Comparison of ENCODE assay signal across 8 mouse cellular contexts in the genomic region with DNA sequence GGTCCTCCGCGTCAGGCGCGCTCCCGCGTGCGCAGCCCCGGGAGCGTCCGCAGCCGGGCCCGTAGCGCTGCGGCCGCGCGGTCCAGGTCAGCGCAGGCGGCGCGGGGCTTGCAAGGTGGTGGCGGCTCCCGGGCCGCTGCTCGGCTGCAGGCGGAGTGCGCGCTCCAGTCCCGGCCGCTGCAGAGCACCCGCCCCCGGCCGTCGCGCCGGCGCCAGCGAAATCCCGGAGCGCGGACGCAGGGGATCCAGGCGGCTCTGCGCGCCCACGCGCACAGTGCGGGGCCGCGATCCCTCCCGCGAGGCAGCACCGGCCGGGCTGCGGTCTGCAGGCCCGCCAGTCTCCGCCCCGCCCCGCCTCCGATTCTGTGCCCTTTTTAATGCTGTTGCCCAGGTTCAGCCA. TPM values are rescaled to one million over a fixed set of nuclear protein-coding genes. Genes with fewer than 3 reads are reported as not detected.
DNase-seq lines count a peak whose midpoint lies in the region; ATAC-seq lines count a peak whose summit lies in the region.

A gene (minus strand): TSS at position 146 of the 400 bp plus-strand sequence.

- DNase-seq in adrenal gland, adult 2 months, result peak; percentile 97
- DNase-seq in embryo, embryonic 10 days (ENCODE audit: low spot score), result peak; percentile 89
- peak; percentile 92 for DNase-seq in gastrocnemius, postnatal 14 days
- peak; percentile 84 to 89 for DNase-seq in left cerebral cortex, postnatal 14 days (ENCODE audit: low spot score in 2 of 2)
- peak; percentile 81 to 82 for DNase-seq in right cerebral cortex, postnatal 36 days (ENCODE audit: low spot score in 2 of 2)
- DNase-seq in urinary bladder, postnatal 36 days (ENCODE audit: low spot score in 2 of 2), result peak; percentile 75 to 83

- intact Hi-C loops in gastrocnemius, postnatal 14 days (cut with DNase I; ENCODE audit: low total_unique reads), result loop anchor here (10.0 kb wide), 1 partner anchor 619 kb away; no protein-coding TSS in a partner anchor
- intact Hi-C loops in left cerebral cortex, postnatal 14 days (cut with DNase I), result loop anchor here (5.0 to 10.0 kb wide), 3 partner anchors 102 to 612 kb away; no protein-coding TSS in a partner anchor

- ATAC-seq in inflammation-experienced regulatory T-cells, adult 6 months, result peak; percentile 69
- peak; percentile 48 for ATAC-seq in megakaryocyte-erythroid progenitor cell, adult 5-6 weeks (replicated peaks; ENCODE audit: low FRiP score, low TSS enrichment, poor library complexity, severe bottlenecking)

RNA-seq across cellular contexts. Expression of the gene that starts here (rescaled TPM):
- 10 to 100 TPM; 15.7 to 19.4 TPM for total RNA-seq in adrenal gland, adult 2 months (2021)
- polyA plus RNA-seq in adrenal gland, adult 2 months (2012; rRNA removed), result 6.0 and 8.6 TPM in 2 replicates
- total RNA-seq in gastrocnemius, postnatal 14 days (2021), result 1 to 10 TPM; 6.0 TPM
- 1 to 10 TPM in 1 of 3 experiments, under 1 TPM in 2; 0.45 to 1.5 (median 0.64) TPM for polyA plus RNA-seq in inflammation-experienced regulatory T-cells, adult 6 months (2017; shearing (Covaris generic))
- 10 to 100 TPM; 81.9 to 86.6 TPM for total RNA-seq in left cerebral cortex, postnatal 14 days (2021)
- total RNA-seq in megakaryocyte-erythroid progenitor cell, adult 5-6 weeks (2014; fragmentation: Nextera tagmentation), result 1.4 and 4.0 TPM in 2 replicates
- total RNA-seq in megakaryocyte-erythroid progenitor cell, adult 5-6 weeks (2017), result 4.3 and 4.7 TPM in 2 replicates

Comparison
In these comparisons a context has a peak if more than half of its experiments do, and no peak if none do; other contexts are left out.
1. Peak in every context shown above with its lines: DNase-seq and ATAC-seq.
2. RNA of the gene that starts here (total RNA-seq): 81.9 to 86.6 TPM in left cerebral cortex, postnatal 14 days; 15.7 to 19.4 TPM in adrenal gland, adult 2 months, 6.0 TPM in gastrocnemius, postnatal 14 days and 1.4 to 4.7 TPM in megakaryocyte-erythroid progenitor cell, adult 5-6 weeks; every median in the first group is over 4 times any median in the second.